Mouse (Mus musculus) right cerebral cortex, postnatal 36 days (tissue): ENCODE data around the gene Dguok.

Experiments
- DNase-seq, 2 experiments: peaks; one replicate each; pipeline ENCODE4 v3.0.0; 2022; ENCODE audit warnings: low spot score in 2 of 2, mixed read lengths in 1 of 2

Dguok gene

DNA sequence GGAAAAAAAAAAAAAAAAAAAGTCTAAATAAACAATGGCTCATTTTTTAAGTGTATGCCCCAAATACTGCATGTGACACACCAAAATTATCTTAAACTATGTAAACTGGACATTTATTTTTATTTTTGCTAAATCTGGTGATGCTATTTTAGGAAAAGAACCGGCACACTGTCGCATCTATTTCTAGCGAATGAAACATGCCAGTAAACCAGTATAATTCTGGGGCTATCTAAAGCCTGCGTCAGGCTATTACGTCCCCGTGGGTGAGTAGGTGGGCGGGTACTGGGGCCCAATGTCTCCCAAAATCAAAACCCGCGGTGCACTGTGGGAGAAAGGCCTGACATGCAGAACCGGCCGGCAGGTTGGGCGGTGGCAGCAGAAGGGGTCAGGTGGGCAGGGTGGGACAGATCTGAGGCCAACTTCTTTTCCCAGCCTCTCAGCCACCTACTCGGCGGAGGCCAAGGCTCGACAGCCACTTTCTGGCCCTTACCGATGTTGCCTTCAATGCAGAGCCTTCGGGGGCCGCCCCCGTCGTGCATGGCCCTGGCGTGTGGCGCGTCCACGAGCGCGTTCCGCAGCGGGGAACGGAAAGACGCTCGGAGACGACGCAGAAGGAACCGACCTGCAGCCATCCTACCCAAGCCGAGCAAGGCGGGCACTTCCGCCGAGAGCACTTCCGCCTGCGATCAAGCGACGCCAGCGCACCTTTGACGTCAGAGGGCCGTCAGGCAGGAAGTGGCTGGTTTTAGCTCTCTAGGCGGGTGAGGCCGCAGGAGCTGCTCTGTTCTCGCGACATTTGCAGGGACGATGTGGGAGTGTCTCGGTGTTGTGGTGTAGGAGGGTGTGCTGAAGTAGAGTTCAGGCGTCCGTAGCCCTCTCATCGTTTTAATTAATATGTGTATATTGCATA is at the start of gene Dguok:
Gene Dguok (minus strand): TSS at position 712 of the 910 bp plus-strand sequence.
- peak; percentile 97 to 98 for DNase-seq

DNA sequence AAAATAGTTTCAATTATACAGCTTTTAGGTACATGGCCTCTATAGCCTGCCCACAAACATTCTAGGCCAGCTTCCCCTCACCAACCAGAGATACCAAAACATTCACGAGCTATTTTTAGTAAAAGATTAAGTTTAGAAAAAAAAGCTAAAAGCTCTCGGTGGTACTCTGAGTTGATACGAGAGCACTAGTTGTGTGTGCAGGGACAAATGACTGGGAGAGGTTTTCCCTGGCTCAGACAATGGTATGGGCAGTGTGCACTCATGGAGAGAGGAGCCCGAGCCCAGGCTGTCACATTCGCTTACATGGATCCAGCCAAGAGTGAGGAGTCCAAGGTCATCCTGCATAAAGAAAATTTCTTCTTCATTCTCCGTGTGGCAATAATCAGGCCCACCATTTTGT is 49.2 kb upstream of the Dguok start:
- no peak for DNase-seq

DNA sequence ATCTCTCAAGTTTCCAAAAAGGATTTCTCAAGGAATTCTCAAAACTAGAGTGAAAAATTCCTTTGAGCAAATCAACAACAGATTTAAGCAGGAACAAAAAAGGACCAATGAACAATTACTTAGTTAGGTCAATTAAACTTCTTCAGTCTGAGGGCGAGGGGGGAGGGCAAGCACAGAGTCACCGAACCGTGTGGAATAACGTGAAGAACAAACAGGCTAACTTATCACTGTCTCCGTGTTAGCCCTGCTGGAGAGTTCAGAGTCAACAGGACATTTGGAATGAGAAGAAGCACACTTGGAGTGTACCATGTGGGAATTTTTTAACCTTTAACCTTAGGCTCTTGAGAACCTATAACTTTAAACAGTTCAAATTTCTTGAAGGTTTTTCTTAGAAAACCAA is 41.6 kb upstream of the Dguok start:
- DNase-seq: no peak

DNA sequence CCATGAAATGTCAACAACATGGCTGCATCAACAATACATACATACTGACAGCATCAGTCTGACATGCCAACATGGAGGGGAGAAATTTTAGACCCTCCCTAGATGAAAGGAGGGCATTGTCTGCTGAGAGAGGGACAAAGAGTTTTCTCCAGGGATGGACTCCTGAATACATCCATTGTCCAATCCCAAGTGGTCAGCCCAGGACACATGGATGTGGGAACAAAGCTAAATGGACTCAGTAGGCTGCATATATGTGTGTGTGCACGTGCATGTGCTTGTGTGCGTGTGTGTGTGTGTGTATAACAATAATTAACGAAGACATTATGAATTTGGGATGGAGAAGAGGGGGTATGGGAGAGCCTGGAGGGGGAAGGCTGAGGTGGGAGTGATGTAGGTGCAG is 39.0 kb upstream of the Dguok start:
- no peak for DNase-seq

DNA sequence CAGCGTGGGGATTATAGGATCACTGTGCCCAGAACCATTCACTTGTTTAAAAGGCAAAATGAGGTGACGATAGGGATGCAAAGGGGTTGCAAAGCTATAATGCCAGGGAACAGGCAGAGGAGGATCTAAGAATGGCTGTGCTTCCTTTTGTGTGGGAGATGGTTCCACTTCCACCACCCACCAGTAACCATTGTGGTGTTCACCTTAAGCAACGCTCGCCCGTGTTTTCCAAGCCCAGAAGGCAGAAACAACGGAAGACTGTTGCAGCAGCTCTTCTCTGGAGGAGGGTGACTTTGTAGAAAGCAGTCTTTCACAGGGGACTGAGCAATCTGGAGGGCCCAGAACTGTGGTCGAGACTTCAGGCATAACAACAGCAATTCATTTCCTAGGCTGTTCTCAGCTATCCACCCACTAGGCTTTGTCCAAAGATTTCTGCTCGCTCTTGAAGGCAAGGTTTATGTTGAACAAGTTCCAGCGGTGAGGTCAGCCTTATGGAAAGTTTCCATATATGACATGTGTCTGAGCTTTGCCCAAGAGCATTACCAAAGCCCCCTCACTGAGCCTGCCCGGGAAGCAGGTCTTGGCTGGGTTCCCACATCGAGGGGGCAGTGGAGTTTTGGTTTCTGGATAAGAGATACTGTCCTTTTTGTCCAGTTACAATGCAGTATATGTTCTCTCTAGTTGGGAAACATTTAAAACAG is 35.1 kb upstream of the Dguok start:
- peak; percentile 38 to 67 for DNase-seq

DNA sequence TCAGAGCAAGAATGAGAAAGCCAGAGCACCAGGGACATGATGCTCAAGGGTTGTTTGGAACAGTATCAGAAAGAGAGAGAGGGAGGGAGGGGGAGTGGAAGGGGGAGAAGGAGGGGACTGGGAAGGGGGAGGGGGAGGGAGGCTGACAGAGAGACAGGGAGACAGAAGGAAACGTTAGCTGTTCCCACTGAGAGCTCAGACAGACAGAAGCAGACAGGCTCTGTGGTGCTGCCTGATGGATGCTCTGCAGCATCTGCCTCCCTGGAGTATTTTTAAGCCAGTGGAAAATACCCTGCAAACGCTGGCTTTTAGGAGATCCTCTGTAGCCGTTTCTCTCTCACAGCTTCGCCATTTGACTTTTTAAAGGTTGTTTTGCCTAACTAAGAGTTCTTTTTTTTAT is 33.2 kb upstream of the Dguok start:
- DNase-seq: peak in 1 of 2 experiments; percentile 50

DNA sequence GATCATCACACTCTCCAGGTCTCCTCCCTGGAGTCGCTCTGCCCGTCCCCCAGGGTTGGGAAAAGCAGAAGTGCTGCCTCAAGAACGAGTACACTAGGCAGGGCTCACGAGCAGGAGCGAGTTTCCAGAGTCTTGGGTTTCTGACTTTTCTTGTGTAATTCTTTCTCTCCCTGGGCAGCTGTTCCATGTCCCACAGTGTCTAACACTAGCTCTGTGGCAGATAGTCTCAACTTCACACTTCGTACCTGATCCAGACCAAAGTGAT is 30.0 kb upstream of the Dguok start:
- no peak for DNase-seq

DNA sequence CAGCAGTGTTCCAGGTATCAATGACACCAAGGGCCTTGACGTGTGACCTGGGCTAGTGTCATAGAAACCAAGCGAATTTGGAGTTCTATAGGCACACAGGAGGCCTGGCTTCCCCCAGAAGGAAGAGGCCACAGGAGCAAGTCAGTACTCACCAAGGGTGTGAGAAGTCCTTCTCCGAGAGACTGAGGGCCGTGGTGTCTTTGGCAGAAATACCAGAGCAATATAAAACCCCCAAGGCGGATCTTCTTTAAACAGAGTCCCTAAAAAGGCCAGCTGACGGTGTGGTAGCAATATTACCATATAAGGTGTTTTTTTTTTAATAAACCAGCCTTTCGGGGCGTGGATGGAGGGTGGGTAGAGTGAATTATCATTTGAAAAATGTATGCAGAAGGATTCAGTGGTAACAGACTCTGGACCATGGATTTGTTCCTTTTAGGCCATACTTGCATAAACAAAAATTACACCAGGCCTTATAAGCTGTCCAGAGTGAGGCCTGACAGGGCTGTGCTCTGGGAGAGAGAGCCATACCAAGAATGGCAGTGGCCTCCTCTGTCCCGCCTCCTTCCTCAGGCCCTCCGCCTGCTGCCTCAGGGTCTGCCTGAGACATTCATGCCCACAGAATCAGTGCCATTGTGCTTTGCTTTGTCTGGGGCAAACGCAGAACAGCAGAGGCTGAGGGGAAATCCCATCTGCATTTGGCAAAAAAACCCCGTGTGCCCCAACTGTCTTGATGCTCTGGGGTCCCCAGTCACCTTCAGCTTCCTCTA is 29.4 kb upstream of the Dguok start, which contains the start of gene Actg2:
Gene Actg2 (minus strand): TSS at position 238 of the 767 bp plus-strand sequence.
- DNase-seq: no peak

DNA sequence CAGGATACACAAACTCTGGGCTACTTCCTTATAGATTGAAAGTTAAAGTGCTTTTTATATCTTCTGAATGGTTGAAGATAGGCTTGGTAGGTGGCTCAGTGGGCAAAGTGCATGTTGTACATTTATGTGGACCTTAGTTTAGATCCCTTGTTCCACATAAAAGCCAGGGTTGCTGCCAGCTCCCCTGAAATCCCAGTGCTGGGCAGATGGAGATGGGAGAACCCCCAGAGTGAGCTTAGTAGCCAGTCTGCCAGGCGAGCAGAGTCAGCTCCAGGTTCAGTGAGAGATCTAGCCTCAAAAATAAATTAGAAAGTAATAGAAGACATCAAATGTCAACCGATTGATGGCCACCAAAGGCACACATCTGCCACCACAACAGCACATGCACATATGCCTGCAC is 25.8 kb upstream of the Dguok start:
- no peak for DNase-seq

DNA sequence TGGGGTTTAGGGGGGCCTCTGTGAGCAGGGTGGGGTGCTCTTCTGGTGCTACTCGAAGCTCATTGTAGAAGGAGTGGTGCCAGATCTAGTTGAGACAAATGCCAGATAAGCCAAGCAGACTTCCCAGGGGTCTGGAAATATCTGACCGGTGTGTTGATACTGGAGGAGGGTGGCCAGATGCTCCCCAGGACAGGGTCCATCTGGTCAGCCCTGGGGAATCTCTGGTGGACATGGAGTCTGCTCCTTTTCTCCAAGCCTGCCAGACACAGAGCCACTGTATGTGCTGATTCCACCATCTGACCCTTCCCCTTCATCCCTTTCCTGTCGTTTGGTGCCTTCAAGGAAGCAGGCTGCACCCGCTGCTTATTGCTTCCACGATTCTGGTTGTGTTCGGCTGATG is 16.4 kb upstream of the Dguok start:
- no peak for DNase-seq

DNA sequence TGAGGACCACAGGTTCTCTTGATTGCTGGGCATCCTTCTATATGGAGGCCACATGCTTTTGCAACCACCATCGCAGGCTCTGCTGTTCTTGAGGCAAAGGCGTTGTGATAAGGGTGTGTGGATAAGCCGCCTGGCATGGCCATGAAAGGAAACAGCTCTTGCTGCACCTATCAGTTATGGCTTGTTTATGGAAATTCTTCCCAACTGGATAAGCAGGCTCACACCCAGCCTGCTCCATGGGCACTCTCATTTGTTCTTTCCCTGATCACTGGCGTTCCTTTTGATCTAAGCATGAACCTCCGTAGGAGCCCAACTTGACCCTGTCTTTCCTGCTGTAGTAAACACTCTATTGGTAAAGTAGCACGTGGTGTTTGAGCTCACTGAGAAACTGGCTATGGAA is 15.0 kb upstream of the Dguok start:
- no peak for DNase-seq

DNA sequence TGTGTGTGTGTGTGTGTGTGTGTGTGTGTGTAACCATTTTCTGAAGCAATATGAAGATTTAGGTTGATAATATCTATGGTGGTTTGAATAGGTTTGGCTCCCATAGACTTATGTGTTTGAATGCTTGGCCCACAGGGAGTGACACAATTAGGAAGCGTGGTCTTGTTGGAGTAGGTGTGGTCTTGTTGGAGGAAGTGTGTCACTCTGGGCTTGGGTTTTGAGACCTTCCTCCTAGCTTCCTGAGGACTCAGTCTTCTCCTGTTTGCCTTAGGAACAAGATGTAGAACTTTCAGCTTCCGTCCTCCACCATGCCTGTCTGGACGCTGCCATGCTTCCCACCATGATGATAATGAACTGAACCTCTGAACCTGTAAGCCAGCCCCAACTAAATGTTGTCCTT is 11.9 kb upstream of the Dguok start:
- no peak for DNase-seq

DNA sequence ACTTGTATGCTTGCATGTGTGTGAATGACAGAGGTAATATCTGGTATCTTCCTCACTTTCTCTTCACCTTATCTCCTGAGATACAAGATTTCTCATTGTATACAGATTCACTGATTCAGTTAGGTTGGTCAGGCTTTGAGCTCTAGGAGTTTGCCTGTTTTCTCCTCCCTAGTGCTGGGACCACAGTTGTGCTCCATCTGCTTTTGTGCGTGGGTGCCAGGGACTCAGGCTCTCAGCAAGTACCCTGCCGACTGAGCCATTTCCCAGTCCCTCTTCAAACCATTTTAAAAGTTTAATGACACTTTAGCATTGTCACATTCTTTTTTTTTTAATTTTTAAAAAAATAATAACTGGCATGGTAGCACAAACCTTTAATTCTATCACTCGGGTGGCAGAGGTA is 8.4 kb upstream of the Dguok start:
- DNase-seq: no peak

DNA sequence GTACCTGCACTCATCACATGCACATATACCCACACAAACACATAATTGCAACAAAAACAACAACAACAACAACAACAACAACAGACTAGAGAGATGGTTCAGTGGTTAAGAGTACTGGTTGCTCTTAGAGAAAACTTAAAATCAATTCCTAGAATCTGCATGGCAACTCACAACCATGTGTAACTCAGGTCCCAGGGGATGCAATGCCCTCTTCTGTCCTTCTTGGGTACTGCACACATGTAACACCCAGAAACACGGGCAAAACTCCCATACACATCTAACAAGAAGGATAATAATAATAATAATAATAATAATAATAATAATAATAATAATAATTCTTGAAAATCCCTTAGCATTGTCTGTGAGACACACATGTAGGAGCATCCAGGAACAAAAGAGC is 5.7 kb upstream of the Dguok start:
- no peak for DNase-seq

DNA sequence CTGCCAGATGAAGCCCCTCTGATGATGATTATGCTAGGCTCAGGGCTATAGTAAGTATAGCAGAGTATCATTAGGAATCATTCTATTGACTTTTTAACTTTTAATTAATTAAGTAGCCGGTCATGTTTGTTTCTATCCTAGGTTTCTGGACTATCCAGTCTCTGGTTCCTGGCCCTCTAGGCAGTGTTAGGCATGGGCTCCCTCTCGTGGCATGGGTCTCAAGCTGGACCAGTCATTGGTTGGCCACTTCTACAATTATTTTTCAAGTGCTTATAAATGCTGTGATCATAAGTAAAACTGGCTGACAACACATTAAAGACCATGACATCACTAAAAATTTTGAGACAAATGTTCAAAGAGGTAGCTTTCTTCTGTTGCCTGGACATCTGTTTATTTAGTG is 3.4 kb upstream of the Dguok start:
- DNase-seq: no peak

DNA sequence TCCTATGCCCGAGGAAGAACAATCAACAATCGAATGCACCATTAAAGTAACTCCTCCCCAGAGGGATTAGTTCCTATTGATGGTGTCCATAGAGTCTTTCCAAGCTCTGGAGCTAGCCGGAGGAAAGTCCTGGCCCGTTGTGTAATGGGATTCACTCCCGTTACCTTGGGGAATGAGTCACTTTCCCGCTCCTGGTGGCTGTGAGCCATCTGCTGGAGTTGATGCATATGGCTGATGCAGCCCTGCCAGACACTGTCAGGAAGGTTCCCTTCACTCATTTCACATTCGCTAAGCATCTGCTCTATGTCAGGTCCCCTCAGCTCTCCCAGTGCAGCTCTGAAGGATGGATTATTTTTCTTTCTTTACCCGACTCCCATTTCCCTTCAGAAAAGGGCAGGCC is 2.7 kb upstream of the Dguok start:
- DNase-seq: peak; percentile 56 to 60

DNA sequence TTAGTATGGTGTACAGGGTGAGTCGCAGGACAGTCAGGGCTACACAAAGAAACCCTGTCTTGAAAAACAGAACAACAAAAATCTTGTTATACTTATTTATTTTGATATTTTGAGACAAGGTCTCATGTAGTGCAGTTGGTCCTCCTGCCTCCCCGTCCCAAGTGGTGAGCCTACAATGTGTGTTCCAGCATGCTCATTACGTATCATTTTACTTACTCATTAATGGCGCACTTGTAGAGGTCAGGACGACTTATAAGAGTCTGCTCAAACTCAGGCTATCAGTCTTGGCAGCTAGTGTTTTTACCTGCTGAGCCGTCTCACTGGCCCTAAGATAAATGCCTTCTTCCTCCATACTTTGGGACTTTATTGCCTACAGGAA is 388 bp upstream of the Dguok start:
- DNase-seq: no peak

DNA sequence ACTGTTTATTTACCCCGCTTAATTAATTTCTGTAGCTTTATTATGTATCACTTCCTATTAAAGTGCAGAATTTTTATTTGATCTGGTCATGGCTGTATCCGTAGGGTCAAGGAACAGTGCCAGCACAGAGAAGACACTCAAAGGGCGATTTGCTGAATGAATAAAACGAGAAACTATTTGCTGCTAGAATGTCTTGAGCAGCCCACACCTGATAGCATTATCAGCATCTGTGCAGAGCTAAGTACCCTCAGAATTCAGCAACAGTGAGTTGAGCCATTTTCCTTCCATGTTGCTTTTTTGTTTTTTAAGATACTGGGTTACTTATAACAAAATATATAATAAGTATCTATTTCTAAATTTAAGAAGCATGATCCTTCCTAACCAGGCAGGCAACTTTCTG is 1.2 kb downstream of the Dguok start:
- DNase-seq: no peak

DNA sequence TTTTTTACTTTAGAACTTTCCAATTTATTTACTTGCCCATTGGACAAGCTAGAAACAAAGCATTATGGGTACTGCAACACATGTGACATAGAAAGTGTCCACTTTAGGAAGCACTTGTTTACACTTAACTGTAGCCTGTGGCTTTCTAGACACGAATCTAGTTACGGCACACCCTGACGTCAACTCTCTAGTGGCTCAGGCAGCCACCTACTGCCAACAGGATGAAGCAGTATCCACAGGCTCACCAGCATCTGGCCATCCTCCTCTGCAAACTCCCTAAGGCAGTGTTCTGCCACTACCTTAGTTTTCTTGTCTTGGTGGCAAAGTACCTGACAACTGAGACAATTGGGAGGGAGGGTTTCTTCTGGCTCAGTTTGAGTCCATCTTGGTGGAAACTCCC is 3.4 kb downstream of the Dguok start:
- DNase-seq: no peak

DNA sequence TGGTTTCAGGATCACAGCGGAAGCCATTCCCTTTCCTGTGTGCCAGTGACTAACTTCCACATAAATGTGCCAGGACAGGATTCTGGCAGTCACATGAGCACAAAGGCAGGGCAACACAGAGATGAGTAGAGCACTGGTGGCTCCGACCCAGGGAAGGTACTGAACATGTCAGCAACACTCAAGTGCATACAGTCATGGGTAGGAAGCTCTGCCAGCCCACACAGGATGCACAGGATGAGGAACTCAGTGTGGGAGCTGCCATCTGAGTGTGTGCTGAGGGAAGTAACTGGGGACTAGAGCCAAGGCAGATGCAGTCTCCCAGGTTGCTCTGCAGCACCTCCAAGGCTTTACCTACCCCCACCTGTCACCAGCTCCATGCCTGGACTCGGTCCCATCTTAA is 4.1 kb downstream of the Dguok start:
- peak; percentile 56 for DNase-seq

DNA sequence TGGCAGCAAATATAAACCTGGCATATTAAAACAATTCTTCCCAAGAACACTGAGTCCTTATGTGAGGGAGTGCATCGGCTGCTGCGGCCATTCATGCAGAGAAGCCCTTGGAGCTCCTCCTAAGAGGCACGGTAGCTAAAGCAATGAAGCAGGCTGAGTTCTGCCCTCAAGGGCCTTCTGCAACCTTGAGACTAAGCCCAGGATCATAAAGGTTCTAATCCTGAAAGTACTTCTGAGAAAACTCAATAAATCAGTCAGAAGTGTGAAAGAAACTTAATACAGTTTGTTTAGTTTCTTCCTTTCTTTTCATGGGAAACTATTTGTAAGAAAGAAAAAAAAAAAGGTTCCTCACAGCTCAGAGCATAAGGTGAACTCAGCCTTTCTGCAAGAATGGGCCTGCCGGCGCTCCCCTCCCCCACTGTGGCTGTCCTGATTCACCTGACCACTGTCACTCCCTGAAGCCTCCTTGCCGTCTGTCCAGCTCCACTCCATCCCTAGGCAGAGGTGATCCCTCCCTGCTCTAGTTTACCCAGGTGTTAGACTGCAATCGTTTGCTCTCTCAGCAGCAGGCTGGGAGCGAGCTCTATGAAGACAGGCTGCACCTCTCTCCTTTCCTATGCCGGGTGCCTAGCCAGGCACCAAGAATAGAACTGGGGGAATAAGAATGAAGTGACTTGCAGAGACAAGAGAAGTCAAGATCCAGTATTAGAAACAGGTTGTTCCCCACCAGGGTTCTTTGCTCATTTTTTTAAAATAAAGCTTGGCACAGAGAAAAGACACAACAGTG is 5.1 kb downstream of the Dguok start:
- no peak for DNase-seq

DNA sequence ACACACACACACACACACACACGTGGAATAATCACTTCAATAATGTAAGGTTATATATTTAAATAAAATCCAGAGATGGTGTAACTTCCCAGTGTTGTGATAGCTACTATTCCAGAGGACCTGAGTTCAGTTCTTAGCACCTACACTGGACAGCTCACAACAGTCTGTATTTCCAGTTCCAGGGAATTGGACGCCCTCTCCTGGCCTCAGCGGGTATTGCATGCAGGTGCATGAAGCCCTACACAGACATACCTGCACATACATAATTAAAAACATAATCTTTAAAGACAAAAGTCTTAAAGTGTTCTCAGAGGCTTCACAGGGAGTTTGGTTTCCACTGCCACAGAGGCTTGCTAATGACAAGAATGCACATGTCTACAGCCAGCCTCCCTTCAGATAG is 6.3 kb downstream of the Dguok start:
- DNase-seq: no peak
